In the genomic region with DNA sequence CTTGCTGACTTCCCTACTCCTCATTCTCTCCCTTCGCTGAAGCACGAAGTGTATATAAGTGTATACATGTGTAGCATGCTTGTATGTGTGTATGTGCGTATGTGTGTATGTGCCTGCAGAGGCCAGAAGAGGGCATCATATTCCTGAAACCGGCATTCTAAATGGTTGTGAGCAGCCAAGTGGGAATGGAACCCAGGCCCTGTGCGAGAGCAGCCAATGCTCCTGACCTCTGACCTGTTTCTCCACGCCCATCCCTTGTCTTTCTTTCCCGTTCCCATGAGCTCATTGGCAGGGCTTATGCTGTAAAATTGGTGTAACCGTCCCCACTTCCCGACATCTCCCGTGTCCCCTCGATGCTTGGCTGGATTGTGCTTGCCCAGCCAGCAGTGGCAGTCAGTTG, we compare ENCODE assay signal across 25 mouse cellular contexts. TPM values are rescaled to one million over a fixed set of nuclear protein-coding genes. Genes with fewer than 3 reads are reported as not detected.
DNase-seq lines count a peak whose midpoint lies in the region; ATAC-seq lines count a peak whose summit lies in the region.
"Had no signal": no experiment of that assay in that cellular context is flagged by ENCODE, and none has a peak within 500 bp of the region (broad histone marks: within the 10 kb centered on the region; RNA-seq: fewer than 3 reads in every experiment).

No protein-coding gene starts in this region.

- no peak overlapping the region for H3K4me2 ChIP-seq in hindbrain, embryonic 12.5 days (replicated peaks)
- no peak overlapping the region for H3K4me2 ChIP-seq in midbrain, embryonic 13.5 days (replicated peaks)
- no peak overlapping the region for H3K4me2 ChIP-seq in midbrain, embryonic 14.5 days (ENCODE audit: low read length)
- H3K4me2 ChIP-seq in embryonic facial prominence, embryonic 15.5 days (replicated peaks), result no peak overlapping the region
- H3K4me2 ChIP-seq in limb, embryonic 15.5 days, result no peak overlapping the region
- H3K4me2 ChIP-seq: forebrain, embryonic 13.5 days; heart, embryonic 13.5 days; kidney, embryonic 15.5 days; liver, embryonic 15.5 days had no signal

- no peak overlapping the region for H3K4me3 ChIP-seq in hindbrain, embryonic 10.5 days
- no peak overlapping the region for H3K4me3 ChIP-seq in hindbrain, embryonic 12.5 days
- H3K4me3 ChIP-seq in midbrain, embryonic 13.5 days (replicated peaks), result no peak overlapping the region
- H3K4me3 ChIP-seq in midbrain, embryonic 14.5 days (replicated peaks; ENCODE audit: low read depth, low read length), result no peak overlapping the region
- H3K4me3 ChIP-seq in embryonic facial prominence, embryonic 15.5 days (replicated peaks), result no peak overlapping the region
- no peak overlapping the region for H3K4me3 ChIP-seq in limb, embryonic 15.5 days
- H3K4me3 ChIP-seq: forebrain, embryonic 13.5 days; heart, embryonic 13.5 days; kidney, embryonic 15.5 days; left cerebral cortex, adult 2 months; liver, embryonic 15.5 days had no signal

- no peak for ATAC-seq in hindbrain, embryonic 12.5 days (ENCODE audit: low FRiP score)
- no peak for ATAC-seq in midbrain, embryonic 13.5 days
- ATAC-seq in midbrain, embryonic 14.5 days (ENCODE audit: low FRiP score, low TSS enrichment), result no peak
- no peak for ATAC-seq in embryonic facial prominence, embryonic 15.5 days (ENCODE audit: insufficient number of reproducible peaks, low FRiP score, low TSS enrichment, low read depth)
- ATAC-seq in limb, embryonic 15.5 days (ENCODE audit: insufficient number of reproducible peaks, low FRiP score, low TSS enrichment, low read depth), result no peak
- ATAC-seq: activated CD4-positive, CD25-positive, alpha-beta regulatory T cell, adult 4 months; Patski had no signal

- no peak for DNase-seq in hindbrain, embryonic 10.5 days (ENCODE audit: low spot score)
- no peak for DNase-seq in midbrain, embryonic 14.5 days
- DNase-seq in ovary, postnatal 10 days (ENCODE audit: low spot score), result no peak
- DNase-seq: adrenal gland, postnatal 10 days; B cell, adult 2 months; embryo, embryonic 11 days; heart, adult 18-20 months; heart, postnatal 14 days; kidney, adult 11 months; liver; spleen, adult 18-20 months had no signal

- H3K27ac ChIP-seq in hindbrain, embryonic 10.5 days, result peak overlapping the region; percentile 87
- no peak overlapping the region for H3K27ac ChIP-seq in hindbrain, embryonic 12.5 days
- peak overlapping the region; percentile 63; the same call in 1 of the 2 replicates for H3K27ac ChIP-seq in midbrain, embryonic 13.5 days
- H3K27ac ChIP-seq in midbrain, embryonic 14.5 days (replicated peaks; ENCODE audit: low read depth, low read length), result no peak overlapping the region
- H3K27ac ChIP-seq in embryonic facial prominence, embryonic 15.5 days (replicated peaks), result peak overlapping the region; percentile 72
- 0 out of 2 replicates have a peak overlapping the region, but pooled peaks have one; percentile 47 for H3K27ac ChIP-seq in limb, embryonic 15.5 days
- H3K27ac ChIP-seq: heart, embryonic 13.5 days; kidney, embryonic 15.5 days; left cerebral cortex, adult 2 months; liver, embryonic 15.5 days; macrophage had no signal

- no peaks in the 10 kb centered on the region; the same call in 1 of the 2 replicates for H3K9me3 ChIP-seq in hindbrain, embryonic 10.5 days
- no peaks in the 10 kb centered on the region for H3K9me3 ChIP-seq in hindbrain, embryonic 12.5 days (replicated peaks)
- no peaks in the 10 kb centered on the region for H3K9me3 ChIP-seq in midbrain, embryonic 13.5 days
- H3K9me3 ChIP-seq in midbrain, embryonic 14.5 days (ENCODE audit: control insufficient read depth, low read length), result no peaks in the 10 kb centered on the region
- H3K9me3 ChIP-seq in embryonic facial prominence, embryonic 15.5 days (replicated peaks), result no peaks in the 10 kb centered on the region
- H3K9me3 ChIP-seq in limb, embryonic 15.5 days, result no peaks in the 10 kb centered on the region
- H3K9me3 ChIP-seq: forebrain, embryonic 13.5 days; heart, embryonic 13.5 days; kidney, embryonic 15.5 days; liver, embryonic 15.5 days had no signal

- peaks cover 7% of the 10 kb centered on the region for H3K36me3 ChIP-seq in hindbrain, embryonic 10.5 days
- H3K36me3 ChIP-seq in hindbrain, embryonic 12.5 days, result no peaks in the 10 kb centered on the region
- no peaks in the 10 kb centered on the region for H3K36me3 ChIP-seq in midbrain, embryonic 13.5 days
- no peaks in the 10 kb centered on the region for H3K36me3 ChIP-seq in midbrain, embryonic 14.5 days (ENCODE audit: control insufficient read depth, insufficient read depth, low read length)
- no peaks in the 10 kb centered on the region for H3K36me3 ChIP-seq in embryonic facial prominence, embryonic 15.5 days
- no peaks in the 10 kb centered on the region for H3K36me3 ChIP-seq in limb, embryonic 15.5 days
- H3K36me3 ChIP-seq: G1E; heart, embryonic 13.5 days; liver, embryonic 15.5 days had no signal

- 0 out of 2 replicates have a peak, but pooled peaks cover 14% of the 10 kb centered on the region for H3K27me3 ChIP-seq in hindbrain, embryonic 10.5 days (ENCODE audit: insufficient read depth, poor library complexity, severe bottlenecking)
- no peaks in the 10 kb centered on the region for H3K27me3 ChIP-seq in hindbrain, embryonic 12.5 days
- peaks cover 8% of the 10 kb centered on the region; the same call in 1 of the 2 replicates for H3K27me3 ChIP-seq in midbrain, embryonic 13.5 days
- no peaks in the 10 kb centered on the region; the same call in 1 of the 2 replicates for H3K27me3 ChIP-seq in midbrain, embryonic 14.5 days (ENCODE audit: control insufficient read depth, insufficient read depth, low read length)
- H3K27me3 ChIP-seq in embryonic facial prominence, embryonic 15.5 days, result no peaks in the 10 kb centered on the region
- no peaks in the 10 kb centered on the region for H3K27me3 ChIP-seq in limb, embryonic 15.5 days
- H3K27me3 ChIP-seq: CH12.LX; kidney, embryonic 15.5 days; liver, embryonic 15.5 days; Patski had no signal

- H3K9ac ChIP-seq in hindbrain, embryonic 12.5 days, result no peak overlapping the region
- no peak overlapping the region for H3K9ac ChIP-seq in midbrain, embryonic 13.5 days (replicated peaks)
- H3K9ac ChIP-seq in midbrain, embryonic 14.5 days (replicated peaks; ENCODE audit: low read length), result no peak overlapping the region
- H3K9ac ChIP-seq in embryonic facial prominence, embryonic 15.5 days, result no peak overlapping the region
- no peak overlapping the region for H3K9ac ChIP-seq in limb, embryonic 15.5 days
- H3K9ac ChIP-seq: forebrain, embryonic 13.5 days; heart, embryonic 13.5 days; kidney, embryonic 15.5 days; liver, embryonic 15.5 days had no signal

- 76% methylated on average over 11 of the region's 11 CpGs for WGBS in hindbrain, embryonic 10.5 days
- 86% methylated on average over 11 of the region's 11 CpGs for WGBS in hindbrain, embryonic 12.5 days
- 90% methylated on average over 11 of the region's 11 CpGs for WGBS in midbrain, embryonic 13.5 days
- WGBS in midbrain, embryonic 14.5 days, result 83% methylated on average over 11 of the region's 11 CpGs
- WGBS in embryonic facial prominence, embryonic 15.5 days, result 89% methylated on average over 11 of the region's 11 CpGs
- WGBS in limb, embryonic 15.5 days, result 88% methylated on average over 11 of the region's 11 CpGs

- H3K4me1 ChIP-seq in hindbrain, embryonic 10.5 days (replicated peaks), result peaks cover 94% of the 10 kb centered on the region
- H3K4me1 ChIP-seq in hindbrain, embryonic 12.5 days, result peaks cover 49% of the 10 kb centered on the region
- H3K4me1 ChIP-seq in midbrain, embryonic 13.5 days (replicated peaks), result peaks cover 59% of the 10 kb centered on the region
- H3K4me1 ChIP-seq in midbrain, embryonic 14.5 days (ENCODE audit: control insufficient read depth, insufficient read depth, low read length), result peaks cover 32% of the 10 kb centered on the region
- peaks cover 72% of the 10 kb centered on the region for H3K4me1 ChIP-seq in embryonic facial prominence, embryonic 15.5 days
- H3K4me1 ChIP-seq in limb, embryonic 15.5 days, result peaks cover 64% of the 10 kb centered on the region

RNA-seq across cellular contexts. Expression of gene Myo10, which starts 53.0 kb away (rescaled TPM):
- 41.8 and 45.4 TPM in 2 replicates for polyA plus RNA-seq in hindbrain, embryonic 10.5 days (2016; fragmentation: Nextera tagmentation; extraction: Ambion mirVana)
- 42.0 and 42.6 TPM in 2 replicates for polyA plus RNA-seq in hindbrain, embryonic 12.5 days (2016; fragmentation: Nextera tagmentation; extraction: Ambion mirVana)
- 42.9 and 43.5 TPM in 2 replicates for polyA plus RNA-seq in midbrain, embryonic 13.5 days (2015; fragmentation: Nextera tagmentation; extraction: Ambion mirVana)
- 24.5 and 33.6 TPM in 2 replicates for polyA plus RNA-seq in midbrain, embryonic 14.5 days (2014; fragmentation: Nextera tagmentation; extraction: Ambion mirVana)
- polyA plus RNA-seq in embryonic facial prominence, embryonic 15.5 days (2015; fragmentation: Nextera tagmentation; extraction: Ambion mirVana), result 34.0 and 34.9 TPM in 2 replicates
- 28.4 and 28.6 TPM in 2 replicates for polyA plus RNA-seq in limb, embryonic 15.5 days (2015; fragmentation: Nextera tagmentation; extraction: Ambion mirVana)
- polyA plus RNA-seq: G1E had no signal

Comparison
In these comparisons a context has a peak if more than half of its experiments do, and no peak if none do; other contexts are left out.
1. H3K27ac ChIP-seq: peak in hindbrain, embryonic 10.5 days (single experiment), midbrain, embryonic 13.5 days (single experiment), embryonic facial prominence, embryonic 15.5 days (single experiment) and limb, embryonic 15.5 days (single experiment); none in hindbrain, embryonic 12.5 days (single experiment) and midbrain, embryonic 14.5 days (single experiment).